Mouse (Mus musculus): Measurements from ENCODE around the gene Sf3a2. TPM values are rescaled to one million over a fixed set of nuclear protein-coding genes. Genes with fewer than 3 reads are reported as not detected.

The Sf3a2 gene
- total and polyA plus RNA-seq, 3 experiments, result 50.4 to 210 TPM; not detected in 1

- H3K36me3 ChIP-seq (ENCODE audit: control insufficient read depth in 1 of 2, insufficient read depth in 2 of 2, low read length in 2 of 2), result peaks cover 4 to 11% of the 10 kb centered on the region in 2 experiments
- no peak for DNase-seq (ENCODE audit: low read depth, low spot score)
- no peaks in the 10 kb centered on the region for H3K27me3 ChIP-seq (ENCODE audit: control insufficient read depth in 1 of 2, insufficient read depth in 2 of 2, low read length in 2 of 2)
- no peak overlapping the region for H3K4me3 ChIP-seq (ENCODE audit: control insufficient read depth in 1 of 2, insufficient read depth in 1 of 2, low read depth in 2 of 2, low read length in 2 of 2)
- TF ChIP-seq POLR2AphosphoS2 (IDR thresholded peaks at IDR 0.05; ENCODE audit: low read length) (no peak), MAX (IDR thresholded peaks at IDR 0.05; ENCODE audit: low read length) (no peak), CHD1 (IDR thresholded peaks at IDR 0.05; ENCODE audit: low read depth, low read length) (no peak), MAFK (IDR thresholded peaks at IDR 0.05; ENCODE audit: borderline replicate concordance, low read depth, low read length) (no peak), GATA1 (IDR thresholded peaks at IDR 0.05; ENCODE audit: low read depth, low read length) (no peak), ZC3H11A (IDR thresholded peaks at IDR 0.05; ENCODE audit: low read depth, low read length) (no peak), ZMIZ1 (IDR thresholded peaks at IDR 0.05; ENCODE audit: low read depth, low read length) (no peak), POLR2AphosphoS5 (IDR thresholded peaks at IDR 0.05; ENCODE audit: borderline replicate concordance, low read depth, low read length) (no peak), CTCF (IDR thresholded peaks at IDR 0.05 in 2 of 3, conservative IDR thresholded peaks at IDR 0.05 in 1 of 3; ENCODE audit: control insufficient read depth in 1 of 3, insufficient read depth in 1 of 3, low read depth in 2 of 3, low read length in 3 of 3, poor library complexity in 1 of 3, severe bottlenecking in 1 of 3) (no peak), USF2 (IDR thresholded peaks at IDR 0.05; ENCODE audit: borderline replicate concordance in 1 of 2, insufficient read depth in 1 of 2, low read depth in 1 of 2, low read length in 2 of 2) (no peak), BHLHE40 (IDR thresholded peaks at IDR 0.05; ENCODE audit: borderline replicate concordance, low read depth, low read length) (no peak), RCOR1 (IDR thresholded peaks at IDR 0.05; ENCODE audit: low read depth, low read length) (no peak), TCF12 (IDR thresholded peaks at IDR 0.05; ENCODE audit: low read depth, low read length) (no peak), ETS1 (IDR thresholded peaks at IDR 0.05; ENCODE audit: low read depth, low read length) (no peak)
- peaks cover 80% of the 10 kb centered on the region for H3K79me2 ChIP-seq (ENCODE audit: control insufficient read depth, insufficient read depth, low read length, poor library complexity)
- H3K9ac ChIP-seq (ENCODE audit: control insufficient read depth, low read depth, low read length, poor library complexity, severe bottlenecking), result no peak overlapping the region
- H3K9me3 ChIP-seq (replicated peaks; ENCODE audit: insufficient read depth, low read length), result no peaks in the 10 kb centered on the region
- H3K4me1 ChIP-seq (ENCODE audit: control insufficient read depth in 1 of 2, insufficient read depth in 2 of 2, low read length in 2 of 2), result peaks cover 3 to 19% of the 10 kb centered on the region in 2 experiments
- H3K27ac ChIP-seq (ENCODE audit: control insufficient read depth, low read depth, low read length), result no peak overlapping the region
Observed at GRCm38 (mm10) chr10:80760596-80761524, 37.1 kb upstream of the Sf3a2 start.

GRCm38 (mm10) chr10:80761821-80762220, 36.2 kb upstream of the Sf3a2 start:
- no peak overlapping the region for H3K27ac ChIP-seq (ENCODE audit: control insufficient read depth, low read depth, low read length)
- H3K4me1 ChIP-seq (ENCODE audit: control insufficient read depth in 1 of 2, insufficient read depth in 2 of 2, low read length in 2 of 2), result peaks cover 0 to 13% of the 10 kb centered on the region in 2 experiments; a peak in 3 of 4 replicates
- H3K27me3 ChIP-seq (ENCODE audit: control insufficient read depth in 1 of 2, insufficient read depth in 2 of 2, low read length in 2 of 2), result no peaks in the 10 kb centered on the region
- TF ChIP-seq MEF2A (IDR thresholded peaks at IDR 0.05; ENCODE audit: extremely low read depth, insufficient replicate concordance, low read depth, low read length, poor library complexity, severe bottlenecking), result no peak
- TF ChIP-seq ZC3H11A (IDR thresholded peaks at IDR 0.05; ENCODE audit: low read depth, low read length), result no peak
- TF ChIP-seq USF1 (IDR thresholded peaks at IDR 0.05; ENCODE audit: low read depth, low read length), result no peak
- no peak for TF ChIP-seq ZMIZ1 (IDR thresholded peaks at IDR 0.05; ENCODE audit: low read depth, low read length)
- no peak for DNase-seq (ENCODE audit: low read depth, low spot score)
- H3K4me3 ChIP-seq (ENCODE audit: control insufficient read depth in 1 of 2, insufficient read depth in 1 of 2, low read depth in 2 of 2, low read length in 2 of 2), result no peak overlapping the region
- no peaks in the 10 kb centered on the region for H3K9me3 ChIP-seq (replicated peaks; ENCODE audit: insufficient read depth, low read length)
- H3K79me2 ChIP-seq (ENCODE audit: control insufficient read depth, insufficient read depth, low read length, poor library complexity), result peaks cover 70% of the 10 kb centered on the region
- no peak overlapping the region for H3K9ac ChIP-seq (ENCODE audit: control insufficient read depth, low read depth, low read length, poor library complexity, severe bottlenecking)
- H3K36me3 ChIP-seq (ENCODE audit: control insufficient read depth in 1 of 2, insufficient read depth in 2 of 2, low read length in 2 of 2), result peaks cover 0 to 16% of the 10 kb centered on the region in 2 experiments; a peak in 3 of 4 replicates

All from MEL (cell line).